Mouse (Mus musculus) adrenal gland, adult 8-10 months (tissue): ENCODE results near the gene Psmd12. TPM values are rescaled to one million over a fixed set of nuclear protein-coding genes. Genes with fewer than 3 reads are reported as not detected.

ENCODE experiments used
- DNase-seq: peaks from one replicate; pipeline ENCODE4 v3.0.0; 2022
- total RNA-seq, 4 experiments: library from RNA; stranded (reverse); gene quantifications; 2 replicates each; pipeline ENCODE4 v1.2.4; 2022

Gene Psmd12
- 100 to 1,000 TPM in 1 of 4 experiments, 10 to 100 TPM in 3; 76.5 to 101 (median 86.8) TPM for total RNA-seq

DNA sequence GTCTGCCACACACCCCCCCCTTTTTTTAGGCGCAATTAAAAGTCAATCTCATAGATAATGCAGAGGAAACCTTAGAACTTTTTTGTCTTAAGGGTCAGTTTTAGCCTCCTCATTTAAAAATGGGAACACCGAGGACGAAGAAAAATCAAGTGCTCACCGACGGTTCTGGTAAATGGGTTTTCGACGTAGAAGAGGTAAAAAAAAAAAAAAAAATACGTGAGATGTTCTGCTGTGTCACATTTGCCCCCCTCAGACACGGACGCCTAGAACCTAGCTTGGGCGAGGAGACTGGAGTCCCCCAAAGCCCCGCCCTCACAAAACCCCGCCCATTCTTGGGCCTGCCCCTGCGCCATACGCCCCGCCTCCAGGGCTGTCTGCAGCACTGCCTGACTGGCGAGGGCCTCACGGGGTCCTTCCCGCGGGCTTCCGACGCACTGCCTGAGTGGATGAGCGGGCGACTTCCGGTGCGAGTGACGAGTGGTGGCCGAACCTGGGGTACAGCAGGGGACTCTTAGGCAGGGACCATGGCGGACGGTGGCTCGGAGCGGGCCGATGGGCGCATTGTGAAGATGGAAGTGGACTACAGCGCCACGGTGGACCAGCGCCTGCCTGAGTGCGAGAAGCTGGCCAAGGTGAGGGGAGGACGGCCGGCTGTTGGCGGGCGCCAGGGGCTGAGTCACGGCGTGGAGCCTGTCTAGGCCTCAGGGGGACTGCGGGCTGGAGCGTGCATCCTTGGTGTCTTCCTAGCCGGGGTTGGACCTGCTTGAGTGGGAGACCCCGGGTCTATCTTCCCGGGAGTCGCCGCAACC is at the start of gene Psmd12:
TSS of gene Psmd12 (plus strand) at position 432 of the 809 bp plus-strand sequence.
- peak; percentile 92 for DNase-seq

GRCm38 (mm10) chr11:107431197-107431965 is 47.9 kb upstream of the Psmd12 start:
- no peak for DNase-seq

GRCm38 (mm10) chr11:107435776-107436449 is 43.4 kb upstream of the Psmd12 start:
- no peak for DNase-seq

GRCm38 (mm10) chr11:107437723-107438122 is 41.6 kb upstream of the Psmd12 start:
- no peak for DNase-seq

DNA sequence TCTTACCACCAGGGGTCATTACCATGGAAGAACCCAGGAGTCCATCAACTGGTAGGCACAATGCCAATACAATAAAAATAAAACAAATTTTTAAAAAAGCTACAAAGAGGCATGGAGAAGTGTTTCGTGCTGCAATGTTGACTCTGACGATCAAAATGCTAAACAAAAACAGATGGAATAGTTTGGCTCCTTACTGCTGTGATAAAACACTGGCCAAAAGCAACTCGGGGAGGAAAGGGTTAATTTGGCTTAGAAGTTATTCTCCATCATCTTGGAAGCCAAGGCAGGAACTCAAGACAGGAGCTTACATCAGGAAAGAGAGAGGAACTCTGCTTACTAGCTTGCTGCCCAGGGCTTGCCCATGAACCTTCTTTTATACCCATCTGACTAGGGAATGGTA is 41.1 kb upstream of the Psmd12 start:
- DNase-seq = no peak

DNA sequence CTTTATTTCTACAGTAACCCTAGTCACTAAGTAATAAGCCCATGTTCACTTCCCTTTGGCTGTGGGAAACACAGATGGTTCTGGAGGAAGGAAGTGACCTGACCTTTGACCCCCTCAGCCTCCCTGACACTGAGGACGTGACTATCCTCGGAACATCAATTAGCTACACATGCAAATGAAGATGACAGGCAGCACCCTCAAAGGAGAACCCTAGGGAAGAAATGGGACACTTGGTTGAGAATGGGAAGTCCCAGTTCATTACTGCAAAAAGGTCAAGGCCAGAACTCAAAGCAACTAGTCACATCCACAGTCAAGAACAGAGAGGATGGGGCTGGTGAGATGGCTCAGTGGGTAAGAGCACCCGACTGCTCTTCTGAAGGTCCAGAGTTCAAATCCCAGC is 38.2 kb upstream of the Psmd12 start:
- no peak for DNase-seq

GRCm38 (mm10) chr11:107443121-107444095 is 35.9 kb upstream of the Psmd12 start:
- no peak for DNase-seq

GRCm38 (mm10) chr11:107445683-107446082 is 33.6 kb upstream of the Psmd12 start:
- DNase-seq = no peak

DNA sequence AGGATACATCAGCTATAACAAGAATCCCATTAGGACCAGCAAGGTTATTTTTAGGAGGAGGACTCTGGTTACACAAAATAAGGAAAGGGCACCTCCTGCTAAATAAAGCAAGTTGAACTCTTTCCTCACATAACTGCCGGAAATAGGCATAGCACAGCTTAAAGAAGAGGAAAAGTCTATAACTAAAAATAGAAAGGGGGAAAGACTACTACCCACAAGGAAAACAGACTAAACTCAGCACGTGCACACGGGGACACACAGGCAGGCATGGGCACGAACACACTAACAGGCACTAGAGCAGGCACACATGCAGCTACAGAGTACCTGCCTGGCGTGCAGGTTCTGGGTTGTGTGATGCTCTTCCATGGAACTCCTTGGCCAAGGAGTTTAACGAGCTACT is 32.6 kb upstream of the Psmd12 start:
- no peak for DNase-seq

GRCm38 (mm10) chr11:107447349-107447748 is 31.9 kb upstream of the Psmd12 start:
- no peak for DNase-seq

- DNase-seq = no peak
Measured at GRCm38 (mm10) chr11:107447915-107448314, 31.4 kb upstream of the Psmd12 start.

- DNase-seq = no peak
Measured at GRCm38 (mm10) chr11:107449169-107449910, 29.9 kb upstream of the Psmd12 start.

DNA sequence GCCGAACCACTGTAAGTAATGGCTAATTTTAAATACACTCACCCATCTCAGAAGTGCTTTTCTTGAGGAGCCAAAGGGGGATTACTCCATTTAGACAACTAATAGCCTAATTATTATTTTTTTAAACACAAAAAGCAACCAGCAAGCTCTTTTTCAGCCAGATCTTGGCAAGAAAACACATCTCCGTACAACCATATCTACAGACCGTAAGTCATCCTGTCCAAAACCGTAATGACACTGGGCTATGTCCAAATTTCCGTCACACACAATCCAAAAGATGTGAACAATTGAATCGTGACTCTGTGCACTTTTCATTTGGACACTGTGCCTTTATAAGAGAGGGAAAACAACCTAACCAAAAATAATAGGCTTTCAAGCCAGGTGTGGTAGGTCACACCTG is 29.2 kb upstream of the Psmd12 start:
- DNase-seq = no peak

GRCm38 (mm10) chr11:107451106-107451505 is 28.2 kb upstream of the Psmd12 start:
- DNase-seq = no peak

- no peak for DNase-seq
Measured at GRCm38 (mm10) chr11:107452053-107452452, 27.2 kb upstream of the Psmd12 start.

DNA sequence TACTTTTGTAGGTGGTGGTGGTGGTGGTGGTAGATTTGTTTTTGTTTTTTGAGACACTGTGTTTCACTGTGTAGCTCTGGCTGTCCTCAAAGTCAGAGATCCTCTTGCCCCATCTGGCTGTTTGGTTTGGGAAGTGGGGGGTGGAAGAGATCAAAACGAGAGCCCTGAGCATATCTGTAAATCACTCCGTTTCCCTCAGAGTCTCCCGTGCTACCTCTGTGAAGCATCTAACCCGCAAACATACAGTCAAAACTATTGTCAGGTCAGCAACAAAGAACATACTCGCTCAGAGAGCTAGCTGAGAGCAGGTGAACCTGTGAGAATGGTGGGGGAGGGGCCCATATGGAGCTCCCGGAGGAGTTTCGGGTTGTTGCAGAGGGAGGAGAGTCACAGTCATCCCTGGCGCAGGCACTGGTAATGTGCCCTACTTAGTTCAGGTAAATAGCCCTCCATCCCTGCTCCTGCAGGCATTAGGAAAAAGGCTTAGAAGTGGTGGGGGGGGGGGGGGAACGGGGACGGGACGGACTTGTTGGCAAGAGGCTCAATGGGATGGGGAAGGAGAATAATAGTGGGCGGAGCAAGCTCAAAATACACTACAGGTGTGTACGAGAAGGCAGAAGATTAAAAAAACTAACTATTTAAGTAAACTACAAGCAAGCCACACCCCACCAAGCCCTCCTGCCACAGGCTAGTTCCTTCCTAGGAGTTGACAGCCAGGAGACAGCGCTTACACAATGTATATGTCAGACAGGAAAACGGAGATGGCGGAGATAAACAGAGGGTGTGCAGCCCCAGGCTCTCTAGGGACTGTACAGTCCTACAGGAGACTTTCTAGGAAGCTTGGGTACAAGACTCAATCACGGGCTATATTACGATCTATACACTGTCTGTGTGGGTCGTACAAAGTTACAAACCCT is 24.5 kb upstream of the Psmd12 start:
- DNase-seq = no peak

GRCm38 (mm10) chr11:107457282-107457681 is 22.0 kb upstream of the Psmd12 start:
- DNase-seq = no peak

- DNase-seq = no peak
Measured at GRCm38 (mm10) chr11:107458286-107458685, 21.0 kb upstream of the Psmd12 start.

GRCm38 (mm10) chr11:107458986-107459385 is 20.3 kb upstream of the Psmd12 start:
- no peak for DNase-seq

DNA sequence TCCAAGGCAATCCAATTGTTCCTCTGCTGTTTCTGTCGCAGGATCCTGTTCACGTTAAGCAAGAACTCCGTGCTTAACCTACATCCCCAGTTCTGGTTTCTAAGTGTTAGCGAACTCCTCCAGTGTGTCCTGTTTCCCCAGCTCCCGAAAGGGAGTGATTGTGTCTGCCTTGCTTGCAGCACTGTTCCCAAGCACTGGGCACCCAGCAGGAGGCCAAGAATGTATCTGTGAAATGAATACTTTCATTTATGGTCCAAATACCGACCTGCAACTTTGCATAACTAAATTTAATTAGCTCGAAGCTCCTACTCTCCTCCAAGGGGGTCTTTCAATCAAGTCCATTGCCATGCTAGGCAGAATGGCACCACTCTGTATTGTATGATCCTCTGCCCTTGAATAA is 19.5 kb upstream of the Psmd12 start:
- no peak for DNase-seq
